8 mouse cellular contexts compared by ENCODE assay signal in genomic region chr17:35868165-35868820, GRCm38 (mm10). TPM values are rescaled to one million over a fixed set of nuclear protein-coding genes. Genes with fewer than 3 reads are reported as not detected.
DNase-seq lines count a peak whose midpoint lies in the region; ATAC-seq and TF ChIP-seq lines count a peak whose summit lies in the region.

No protein-coding gene starts in this region.

- peak overlapping the region; percentile 71 for H3K4me3 ChIP-seq in left cerebral cortex, adult 2 months
- H3K4me3 ChIP-seq in embryonic facial prominence, embryonic 12.5 days, result peak overlapping the region; percentile 73
- H3K4me3 ChIP-seq in hindbrain, embryonic 12.5 days, result peak overlapping the region; percentile 75
- H3K4me3 ChIP-seq in liver, embryonic 14.5 days (ENCODE audit: insufficient read depth in 1 of 2, low read depth in 2 of 2, low read length in 2 of 2), result peak overlapping the region; percentile 50 to 51
- H3K4me3 ChIP-seq in neural tube, embryonic 12.5 days, result peak overlapping the region; percentile 61

- no peak for DNase-seq in left cerebral cortex, adult 2 months (ENCODE audit: extremely low spot score in 1 of 2, low spot score in 2 of 2)
- DNase-seq in left cerebral cortex, adult 9 months (ENCODE audit: low spot score in 2 of 2), result no peak
- no peak for DNase-seq in liver, embryonic 14.5 days (ENCODE audit: low read depth in 3 of 3, low spot score in 3 of 3)
- no peak for DNase-seq in left cerebral cortex, adult 18-20 months (ENCODE audit: low spot score in 2 of 2)
- no peak for DNase-seq in yolk sac, embryonic 10.5 days (ENCODE audit: low spot score)

- H3K4me2 ChIP-seq in embryonic facial prominence, embryonic 12.5 days (replicated peaks), result peak overlapping the region; percentile 96
- H3K4me2 ChIP-seq in hindbrain, embryonic 12.5 days (replicated peaks), result peak overlapping the region; percentile 99
- H3K4me2 ChIP-seq in liver, embryonic 14.5 days (ENCODE audit: low read depth), result peak overlapping the region; percentile 65
- H3K4me2 ChIP-seq in neural tube, embryonic 12.5 days (replicated peaks), result peak overlapping the region; percentile 100

- no peak for ATAC-seq in embryonic facial prominence, embryonic 12.5 days (ENCODE audit: insufficient number of reproducible peaks, insufficient read depth, low FRiP score, low TSS enrichment)
- no peak for ATAC-seq in hindbrain, embryonic 12.5 days (ENCODE audit: low FRiP score)
- no peak for ATAC-seq in liver, embryonic 14.5 days (ENCODE audit: insufficient read depth)
- ATAC-seq in neural tube, embryonic 12.5 days (ENCODE audit: low FRiP score, low read depth), result no peak

- H3K27me3 ChIP-seq in embryonic facial prominence, embryonic 12.5 days, result no peaks in the 10 kb centered on the region
- no peaks in the 10 kb centered on the region for H3K27me3 ChIP-seq in hindbrain, embryonic 12.5 days
- H3K27me3 ChIP-seq in liver, embryonic 14.5 days (ENCODE audit: control insufficient read depth, insufficient read depth, low read length), result peaks cover 55% of the 10 kb centered on the region
- no peaks in the 10 kb centered on the region for H3K27me3 ChIP-seq in neural tube, embryonic 12.5 days (replicated peaks)

- peak overlapping the region; percentile 68 for H3K9ac ChIP-seq in embryonic facial prominence, embryonic 12.5 days
- H3K9ac ChIP-seq in hindbrain, embryonic 12.5 days, result peak overlapping the region; percentile 85
- H3K9ac ChIP-seq in liver, embryonic 14.5 days (replicated peaks), result peak overlapping the region; percentile 40
- peak overlapping the region; percentile 92 for H3K9ac ChIP-seq in neural tube, embryonic 12.5 days

- TF ChIP-seq CTCF in left cerebral cortex, adult 2 months (IDR thresholded peaks at IDR 0.05), result no peak
- TF ChIP-seq CTCF in liver, embryonic 14.5 days (IDR thresholded peaks at IDR 0.05; ENCODE audit: low read depth), result no peak

- intact Hi-C loops in left cerebral cortex, adult 2 months (cut with DNase I), result no loop called here

- H3K36me3 ChIP-seq in embryonic facial prominence, embryonic 12.5 days, result peaks cover 13% of the 10 kb centered on the region
- peaks cover 14% of the 10 kb centered on the region for H3K36me3 ChIP-seq in hindbrain, embryonic 12.5 days
- H3K36me3 ChIP-seq in liver, embryonic 14.5 days (replicated peaks; ENCODE audit: control insufficient read depth, insufficient read depth, low read depth), result no peaks in the 10 kb centered on the region
- peaks cover 27% of the 10 kb centered on the region for H3K36me3 ChIP-seq in neural tube, embryonic 12.5 days

- peaks cover 58% of the 10 kb centered on the region for H3K4me1 ChIP-seq in embryonic facial prominence, embryonic 12.5 days
- peaks cover 65% of the 10 kb centered on the region for H3K4me1 ChIP-seq in hindbrain, embryonic 12.5 days
- peaks cover 5 to 10% of the 10 kb centered on the region in 2 experiments for H3K4me1 ChIP-seq in liver, embryonic 14.5 days (replicated peaks; ENCODE audit: control insufficient read depth in 2 of 2, insufficient read depth in 2 of 2, low read length in 1 of 2)
- peaks cover 63% of the 10 kb centered on the region for H3K4me1 ChIP-seq in neural tube, embryonic 12.5 days

- no peaks in the 10 kb centered on the region for H3K9me3 ChIP-seq in embryonic facial prominence, embryonic 12.5 days
- peaks cover 6% of the 10 kb centered on the region; the same call in 1 of the 2 replicates for H3K9me3 ChIP-seq in hindbrain, embryonic 12.5 days (replicated peaks)
- peaks cover 3% of the 10 kb centered on the region for H3K9me3 ChIP-seq in liver, embryonic 14.5 days (ENCODE audit: control insufficient read depth, low read length)
- peaks cover 6% of the 10 kb centered on the region for H3K9me3 ChIP-seq in neural tube, embryonic 12.5 days

- TF ChIP-seq EP300 in liver, embryonic 14.5 days (IDR thresholded peaks at IDR 0.05; ENCODE audit: low read depth), result no peak

- WGBS in embryonic facial prominence, embryonic 12.5 days, result 16% methylated on average over 17 of the region's 17 CpGs
- 31% methylated on average over 17 of the region's 17 CpGs for WGBS in hindbrain, embryonic 12.5 days
- WGBS in liver, embryonic 14.5 days (ENCODE audit: insufficient replicate concordance), result 9% methylated on average over 17 of the region's 17 CpGs
- WGBS in neural tube, embryonic 12.5 days, result 49% methylated on average over 17 of the region's 17 CpGs

- H3K27ac ChIP-seq in left cerebral cortex, adult 2 months, result peak overlapping the region; percentile 76
- H3K27ac ChIP-seq in embryonic facial prominence, embryonic 12.5 days, result peak overlapping the region; percentile 98
- peak overlapping the region; percentile 60 for H3K27ac ChIP-seq in hindbrain, embryonic 12.5 days
- no peak overlapping the region for H3K27ac ChIP-seq in liver, embryonic 14.5 days
- no peak overlapping the region; the same call in 1 of the 2 replicates for H3K27ac ChIP-seq in neural tube, embryonic 12.5 days

RNA-seq across cellular contexts. Expression of gene Ppp1r18, which starts 2.9 kb away (rescaled TPM):
- 10 to 100 TPM in 1 of 2 experiments, 1 to 10 TPM in 1; 8.5 to 10.8 TPM for total RNA-seq in left cerebral cortex, adult 2 months (2021)
- polyA plus RNA-seq in embryonic facial prominence, embryonic 12.5 days (2016; fragmentation: Nextera tagmentation; extraction: Ambion mirVana), result 26.1 and 28.9 TPM in 2 replicates
- 31.5 and 32.3 TPM in 2 replicates for polyA plus RNA-seq in hindbrain, embryonic 12.5 days (2016; fragmentation: Nextera tagmentation; extraction: Ambion mirVana)
- 8.7 and 10.7 TPM in 2 replicates for polyA plus RNA-seq in liver, embryonic 14.5 days (2012; rRNA removed)
- polyA plus RNA-seq in liver, embryonic 14.5 days (2014; fragmentation: Nextera tagmentation; extraction: Ambion mirVana), result 8.2 and 8.7 TPM in 2 replicates
- polyA plus RNA-seq in neural tube, embryonic 12.5 days (2016; fragmentation: Nextera tagmentation; extraction: Ambion mirVana), result 34.6 and 35.1 TPM in 2 replicates
- 1 to 10 TPM; 8.9 to 9.1 TPM for total RNA-seq in left cerebral cortex, adult 18-20 months (2021)

RNA-seq across cellular contexts. Expression of gene Nrm, which starts 7.2 kb away (rescaled TPM):
- total RNA-seq in left cerebral cortex, adult 2 months (2021), result 1 to 10 TPM; 2.1 to 4.1 TPM
- 39.9 and 43.9 TPM in 2 replicates for polyA plus RNA-seq in embryonic facial prominence, embryonic 12.5 days (2016; fragmentation: Nextera tagmentation; extraction: Ambion mirVana)
- polyA plus RNA-seq in hindbrain, embryonic 12.5 days (2016; fragmentation: Nextera tagmentation; extraction: Ambion mirVana), result 36.0 and 36.9 TPM in 2 replicates
- polyA plus RNA-seq in liver, embryonic 14.5 days (2012; rRNA removed), result 15.6 and 18.2 TPM in 2 replicates
- polyA plus RNA-seq in liver, embryonic 14.5 days (2014; fragmentation: Nextera tagmentation; extraction: Ambion mirVana), result 20.1 and 22.4 TPM in 2 replicates
- polyA plus RNA-seq in neural tube, embryonic 12.5 days (2016; fragmentation: Nextera tagmentation; extraction: Ambion mirVana), result 40.5 and 41.3 TPM in 2 replicates
- total RNA-seq in left cerebral cortex, adult 18-20 months (2021), result 1 to 10 TPM; 2.0 to 2.6 TPM

RNA-seq across cellular contexts. Expression of gene Dhx16, which starts 11.3 kb away (rescaled TPM):
- total RNA-seq in left cerebral cortex, adult 2 months (2021), result 10 to 100 TPM; 30.0 to 39.7 TPM
- polyA plus RNA-seq in embryonic facial prominence, embryonic 12.5 days (2016; fragmentation: Nextera tagmentation; extraction: Ambion mirVana), result 47.8 and 52.8 TPM in 2 replicates
- 45.2 and 46.0 TPM in 2 replicates for polyA plus RNA-seq in hindbrain, embryonic 12.5 days (2016; fragmentation: Nextera tagmentation; extraction: Ambion mirVana)
- 44.8 and 46.0 TPM in 2 replicates for polyA plus RNA-seq in liver, embryonic 14.5 days (2012; rRNA removed)
- 25.5 and 30.2 TPM in 2 replicates for polyA plus RNA-seq in liver, embryonic 14.5 days (2014; fragmentation: Nextera tagmentation; extraction: Ambion mirVana)
- polyA plus RNA-seq in neural tube, embryonic 12.5 days (2016; fragmentation: Nextera tagmentation; extraction: Ambion mirVana), result 43.3 and 45.9 TPM in 2 replicates
- total RNA-seq in left cerebral cortex, adult 18-20 months (2021), result 10 to 100 TPM; 30.6 to 32.3 TPM

RNA-seq across cellular contexts. Expression of gene Mdc1, which starts 27.0 kb away (rescaled TPM):
- 10 to 100 TPM; 14.6 to 17.8 TPM for total RNA-seq in left cerebral cortex, adult 2 months (2021)
- 15.1 and 21.3 TPM in 2 replicates for polyA plus RNA-seq in embryonic facial prominence, embryonic 12.5 days (2016; fragmentation: Nextera tagmentation; extraction: Ambion mirVana)
- polyA plus RNA-seq in hindbrain, embryonic 12.5 days (2016; fragmentation: Nextera tagmentation; extraction: Ambion mirVana), result 14.4 and 18.2 TPM in 2 replicates
- 9.2 and 10.0 TPM in 2 replicates for polyA plus RNA-seq in liver, embryonic 14.5 days (2012; rRNA removed)
- polyA plus RNA-seq in liver, embryonic 14.5 days (2014; fragmentation: Nextera tagmentation; extraction: Ambion mirVana), result 6.3 and 9.1 TPM in 2 replicates
- polyA plus RNA-seq in neural tube, embryonic 12.5 days (2016; fragmentation: Nextera tagmentation; extraction: Ambion mirVana), result 13.6 and 14.7 TPM in 2 replicates
- total RNA-seq in left cerebral cortex, adult 18-20 months (2021), result 10 to 100 TPM; 17.6 to 17.7 TPM

RNA-seq across cellular contexts. Expression of gene 2310061I04Rik, which starts 28.9 kb away (rescaled TPM):
- total RNA-seq in left cerebral cortex, adult 2 months (2021), result 10 to 100 TPM; 58.9 to 59.3 TPM
- 24.0 and 24.3 TPM in 2 replicates for polyA plus RNA-seq in embryonic facial prominence, embryonic 12.5 days (2016; fragmentation: Nextera tagmentation; extraction: Ambion mirVana)
- polyA plus RNA-seq in hindbrain, embryonic 12.5 days (2016; fragmentation: Nextera tagmentation; extraction: Ambion mirVana), result 25.7 and 28.7 TPM in 2 replicates
- polyA plus RNA-seq in liver, embryonic 14.5 days (2012; rRNA removed), result 14.4 and 18.3 TPM in 2 replicates
- polyA plus RNA-seq in liver, embryonic 14.5 days (2014; fragmentation: Nextera tagmentation; extraction: Ambion mirVana), result 10.6 and 10.9 TPM in 2 replicates
- 26.8 and 30.3 TPM in 2 replicates for polyA plus RNA-seq in neural tube, embryonic 12.5 days (2016; fragmentation: Nextera tagmentation; extraction: Ambion mirVana)
- 10 to 100 TPM; 56.4 to 57.5 TPM for total RNA-seq in left cerebral cortex, adult 18-20 months (2021)

Comparison
In these comparisons a context has a peak if more than half of its experiments do, and no peak if none do; other contexts are left out.
1. H3K27ac ChIP-seq: peak in left cerebral cortex, adult 2 months (single experiment), embryonic facial prominence, embryonic 12.5 days (single experiment) and hindbrain, embryonic 12.5 days (single experiment); none in liver, embryonic 14.5 days (single experiment) and neural tube, embryonic 12.5 days (single experiment).
2. H3K9ac ChIP-seq: peak in every context shown above with its lines; median percentile 92 in neural tube, embryonic 12.5 days; 85 in hindbrain, embryonic 12.5 days; 68 in embryonic facial prominence, embryonic 12.5 days; 40 in liver, embryonic 14.5 days.
3. Peak in every context shown above with its lines, with median percentiles within 50 percentile points of each other: H3K4me3 ChIP-seq and H3K4me2 ChIP-seq.